Mouse (Mus musculus) embryonic facial prominence, embryonic 12.5 days (tissue): ENCODE results near the gene Rufy1. TPM values are rescaled to one million over a fixed set of nuclear protein-coding genes. Genes with fewer than 3 reads are reported as not detected.
"Not testable (repeated sequence)": the region's sequence is repeated elsewhere in the genome, so short reads cannot be mapped to it uniquely, and the experiment has no call there.

Source experiments
- ATAC-seq: fragments of 200-750 bp; cut with Nextera tagmentation; 2 replicates; pipeline ENCODE4 v1.8.0; 2017; ENCODE audit not compliant: insufficient number of reproducible peaks, insufficient read depth, low FRiP score, low TSS enrichment
- H3K27ac ChIP-seq: fragments of 300-500 bp; sonication (generic); 2 replicates; pipeline ENCODE4 v1.5.1; 2016; ENCODE audit warnings: mild to moderate bottlenecking
- H3K27me3 ChIP-seq: fragments of 300-500 bp; sonication (generic); 2 replicates; pipeline ENCODE4 v1.6.1; 2016; ENCODE audit warnings: mild to moderate bottlenecking, moderate library complexity
- H3K36me3 ChIP-seq: fragments of 300-500 bp; sonication (generic); 2 replicates; pipeline ENCODE4 v1.6.1; 2016; ENCODE audit warnings: mild to moderate bottlenecking
- H3K4me1 ChIP-seq: fragments of 300-500 bp; sonication (generic); 2 replicates; pipeline ENCODE4 v1.6.1; 2016
- H3K4me2 ChIP-seq: fragments of 300-500 bp; sonication (generic); replicated peaks from 2 replicates; pipeline ENCODE4 v1.6.1; 2016; ENCODE audit warnings: mild to moderate bottlenecking, moderate library complexity
- H3K4me3 ChIP-seq: fragments of 300-500 bp; sonication (generic); 2 replicates; pipeline ENCODE4 v1.5.1; 2016; ENCODE audit warnings: mild to moderate bottlenecking
- H3K9ac ChIP-seq: fragments of 300-500 bp; sonication (generic); 2 replicates; pipeline ENCODE4 v1.6.1; 2016; ENCODE audit warnings: mild to moderate bottlenecking, moderate library complexity
- H3K9me3 ChIP-seq: fragments of 300-500 bp; sonication (generic); 2 replicates; pipeline ENCODE4 v1.6.1; 2016; ENCODE audit warnings: mild to moderate bottlenecking, moderate library complexity
- WGBS: fragments of 180-500 bp; shearing (Covaris S2); methylation state at CpG from one replicate; pipeline ENCODE4 v1.1.7; 2016; 5-methylcytosine and 5-hydroxymethylcytosine counted together
- polyA plus RNA-seq: library from polyadenylated mRNA; unstranded; fragments of >200 nt; fragmentation: Nextera tagmentation; extraction: Ambion mirVana; gene quantifications from 2 replicates; pipeline ENCODE4 v1.2.1, GENCODE M21; 2016

The Rufy1 gene
- polyA plus RNA-seq, 1 experiment from 2014 or later, result 27.1 TPM

DNA sequence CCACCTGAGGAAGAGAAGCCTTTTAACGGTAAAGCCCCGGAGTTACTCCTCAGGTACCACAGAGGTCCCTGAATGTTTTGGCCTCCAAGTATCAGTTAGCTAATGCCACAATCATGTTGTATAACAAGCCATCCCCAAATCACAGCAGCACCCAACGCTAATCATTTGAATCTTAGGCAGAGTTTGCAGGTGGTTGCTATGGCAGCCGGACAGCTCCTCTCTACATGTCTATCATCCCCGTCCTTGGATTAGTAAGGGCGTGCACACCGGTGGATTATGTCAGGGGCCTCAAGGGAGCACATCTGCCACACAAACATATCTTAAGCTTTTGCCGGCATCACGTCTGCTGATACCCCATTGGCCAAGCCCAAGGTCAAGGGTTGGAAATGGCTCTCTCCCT, 19.3 kb upstream of the Rufy1 start:
- Histone ChIP-seq H3K4me3 (no peak overlapping the region), H3K9me3 (no peaks in the 10 kb centered on the region), H3K36me3 (no peaks in the 10 kb centered on the region), H3K27ac (no peak overlapping the region), H3K27me3 (no peaks in the 10 kb centered on the region), H3K9ac (no peak overlapping the region), H3K4me2 (no peak overlapping the region), H3K4me1 (0 out of 2 replicates have a peak, but pooled peaks cover 6% of the 10 kb centered on the region)
- 75% methylated on average over 9 of the region's 9 CpGs for WGBS
- ATAC-seq, result no peak

DNA sequence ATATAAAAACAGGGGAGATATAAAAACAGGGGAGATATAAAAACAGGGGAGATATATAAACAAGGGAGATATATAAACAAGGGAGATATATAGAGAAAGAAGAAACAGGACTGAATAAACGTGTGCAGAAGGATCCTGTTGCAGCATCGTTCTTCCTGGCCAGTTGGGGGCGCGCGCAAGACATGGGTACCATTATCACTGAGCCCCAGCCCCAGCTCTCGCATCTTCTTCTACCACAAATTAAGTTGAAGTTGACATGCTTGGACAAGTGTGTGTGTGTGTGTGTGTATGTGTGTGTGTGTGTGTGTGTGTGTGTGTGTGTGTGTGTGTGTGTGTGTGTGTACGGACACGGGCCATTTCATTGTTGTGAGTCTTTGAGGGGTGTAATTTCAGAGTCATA, 17.2 kb upstream of the Rufy1 start:
- not testable (repeated sequence) for H3K4me3 ChIP-seq, H3K4me1 ChIP-seq, H3K9ac ChIP-seq, H3K36me3 ChIP-seq, H3K27me3 ChIP-seq, ATAC-seq, H3K27ac ChIP-seq, H3K4me2 ChIP-seq, H3K9me3 ChIP-seq
- WGBS, result 45% methylated on average over 8 of the region's 8 CpGs

DNA sequence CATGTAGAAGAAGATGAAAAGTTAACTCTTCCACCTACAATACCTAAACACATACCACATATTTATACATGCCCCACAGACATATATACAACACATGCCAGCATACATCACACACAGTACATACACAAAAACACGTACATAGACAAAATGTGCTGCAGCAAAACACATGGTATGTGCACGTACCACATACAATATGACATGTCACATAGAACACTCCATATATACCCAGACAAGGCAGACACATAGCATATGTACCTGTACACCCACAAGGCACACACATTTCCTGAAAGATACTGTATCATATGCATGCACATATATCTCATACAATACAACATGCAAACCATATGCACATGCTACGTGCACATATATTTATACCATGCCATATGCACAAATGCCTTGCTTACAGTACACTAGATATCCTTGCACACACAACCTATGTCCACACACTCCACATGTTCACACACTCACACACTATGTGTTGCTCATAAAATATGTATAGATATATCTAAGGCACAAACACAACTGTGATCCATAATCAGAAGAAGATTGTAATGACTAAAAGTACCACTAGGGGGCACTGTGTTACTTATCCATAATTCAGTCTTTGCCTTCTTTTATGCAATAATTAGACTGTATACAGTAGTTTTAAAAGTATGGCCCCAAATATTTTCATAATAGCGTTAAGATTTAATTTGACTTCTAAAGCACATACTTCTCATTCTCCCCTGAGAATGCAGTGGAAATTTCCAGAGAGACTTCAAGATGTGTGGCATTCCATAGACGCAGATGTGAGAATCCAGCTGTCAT, 12.5 kb upstream of the Rufy1 start:
- Histone ChIP-seq H3K27me3 (0 out of 2 replicates have a peak, but pooled peaks cover 3% of the 10 kb centered on the region), H3K4me3 (no peak overlapping the region), H3K4me2 (no peak overlapping the region), H3K9ac (no peak overlapping the region), H3K9me3 (no peaks in the 10 kb centered on the region), H3K4me1 (no peaks in the 10 kb centered on the region), H3K36me3 (no peaks in the 10 kb centered on the region), H3K27ac (no peak overlapping the region)
- ATAC-seq, result 0 out of 2 replicates have a peak, but pooled peaks have one; percentile 52
- WGBS, result 71% methylated on average over 5 of the region's 5 CpGs

DNA sequence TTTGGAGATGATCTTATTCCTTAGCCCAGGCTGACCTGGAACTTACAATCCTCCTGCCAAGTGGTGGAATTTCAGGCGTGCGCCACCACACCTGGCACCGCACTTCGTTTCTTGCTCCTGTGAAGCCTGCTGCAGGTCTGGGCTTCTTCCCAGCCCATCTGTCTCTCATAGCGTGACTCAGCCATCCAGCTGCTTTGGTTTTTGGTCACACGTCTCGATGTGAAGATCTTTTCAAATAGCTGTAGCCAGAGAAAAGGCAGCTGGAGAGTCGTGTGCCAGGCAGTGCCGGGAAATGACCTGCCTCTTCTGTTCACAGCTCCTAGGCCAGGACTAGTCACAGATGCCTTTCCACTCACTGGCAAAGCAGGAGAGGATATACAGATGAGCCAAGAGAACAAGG, 10.7 kb upstream of the Rufy1 start:
- H3K4me1 ChIP-seq, result no peaks in the 10 kb centered on the region
- H3K4me2 ChIP-seq, result no peak overlapping the region
- H3K27me3 ChIP-seq, result 0 out of 2 replicates have a peak, but pooled peaks cover 3% of the 10 kb centered on the region
- no peaks in the 10 kb centered on the region for H3K9me3 ChIP-seq
- no peak for ATAC-seq
- no peak overlapping the region for H3K9ac ChIP-seq
- no peak overlapping the region for H3K27ac ChIP-seq
- no peaks in the 10 kb centered on the region for H3K36me3 ChIP-seq
- H3K4me3 ChIP-seq, result no peak overlapping the region
- 66% methylated on average over 9 of the region's 9 CpGs for WGBS

DNA sequence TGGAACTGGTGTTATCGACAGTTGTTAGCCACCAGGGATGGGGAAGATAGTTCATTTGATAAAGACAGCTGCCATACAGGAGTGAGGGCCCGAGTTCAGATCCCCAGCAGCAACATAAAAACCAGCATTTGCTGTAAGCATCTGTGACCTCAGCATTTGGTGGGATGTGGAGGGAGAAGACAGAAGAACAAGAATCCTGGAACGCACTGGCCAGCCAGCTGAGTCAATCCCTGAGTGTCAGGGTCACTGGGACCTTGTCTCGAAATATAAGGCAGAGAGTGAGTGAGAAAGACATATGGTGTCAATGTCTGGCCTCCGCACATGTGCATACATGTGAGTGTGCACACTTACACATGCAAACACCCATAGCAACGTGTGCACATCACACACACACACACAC, 9.8 kb upstream of the Rufy1 start:
- Histone ChIP-seq H3K27ac (no peak overlapping the region), H3K9me3 (no peaks in the 10 kb centered on the region), H3K9ac (no peak overlapping the region), H3K4me1 (no peaks in the 10 kb centered on the region), H3K4me3 (no peak overlapping the region), H3K4me2 (no peak overlapping the region), H3K36me3 (no peaks in the 10 kb centered on the region), H3K27me3 (0 out of 2 replicates have a peak, but pooled peaks cover 3% of the 10 kb centered on the region)
- 72% methylated on average over 6 of the region's 6 CpGs for WGBS
- ATAC-seq, result no peak

DNA sequence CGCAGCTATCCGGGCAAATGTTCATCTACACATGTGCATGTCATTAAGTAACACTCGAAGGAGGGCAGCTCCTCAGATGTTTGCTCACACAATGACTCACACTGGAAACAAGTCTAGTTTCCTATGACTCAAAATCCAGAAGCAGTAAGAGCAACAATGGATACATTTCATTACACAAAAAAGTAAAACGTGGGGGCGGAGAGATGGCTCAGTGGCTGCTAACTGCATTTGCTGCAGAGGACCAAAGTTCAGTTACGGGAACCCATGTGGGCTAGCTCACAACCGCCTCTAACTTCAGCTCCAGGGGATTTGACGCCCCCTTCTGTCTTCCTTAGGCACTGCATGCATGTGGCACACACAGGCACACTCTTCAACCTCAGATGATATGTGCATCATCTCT, 8.9 kb upstream of the Rufy1 start:
- no peak overlapping the region for H3K4me2 ChIP-seq
- H3K9me3 ChIP-seq, result no peaks in the 10 kb centered on the region
- no peaks in the 10 kb centered on the region for H3K4me1 ChIP-seq
- H3K36me3 ChIP-seq, result no peaks in the 10 kb centered on the region
- 53% methylated on average over 8 of the region's 8 CpGs for WGBS
- H3K27me3 ChIP-seq, result 0 out of 2 replicates have a peak, but pooled peaks cover 3% of the 10 kb centered on the region
- ATAC-seq, result no peak
- H3K4me3 ChIP-seq, result no peak overlapping the region
- no peak overlapping the region for H3K9ac ChIP-seq
- H3K27ac ChIP-seq, result no peak overlapping the region

DNA sequence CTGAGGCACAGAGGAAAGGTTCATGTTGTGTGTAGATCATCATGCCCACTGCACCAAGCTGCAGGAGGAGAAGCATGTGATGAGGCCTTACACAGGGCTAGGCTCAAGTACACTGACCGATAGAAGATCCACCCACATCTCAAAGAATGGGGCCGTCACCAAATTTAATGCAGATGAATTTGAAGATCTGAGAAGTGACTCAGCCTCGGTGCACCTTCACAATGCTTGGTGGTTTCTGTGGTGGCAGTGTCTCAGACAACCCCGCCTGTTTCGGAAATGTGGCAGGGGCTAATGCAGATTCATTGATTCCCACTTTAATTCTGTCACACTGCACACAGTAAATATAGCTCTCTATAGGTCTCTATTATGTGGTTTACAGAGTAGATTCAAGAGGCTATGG, 2.0 kb upstream of the Rufy1 start:
- no peak overlapping the region for H3K4me3 ChIP-seq
- no peak for ATAC-seq
- no peaks in the 10 kb centered on the region for H3K27me3 ChIP-seq
- H3K9ac ChIP-seq, result no peak overlapping the region
- H3K36me3 ChIP-seq, result no peaks in the 10 kb centered on the region
- peaks cover 6% of the 10 kb centered on the region for H3K4me1 ChIP-seq
- 90% methylated on average over 5 of the region's 5 CpGs for WGBS
- no peaks in the 10 kb centered on the region for H3K9me3 ChIP-seq
- no peak overlapping the region for H3K4me2 ChIP-seq
- H3K27ac ChIP-seq, result no peak overlapping the region

DNA sequence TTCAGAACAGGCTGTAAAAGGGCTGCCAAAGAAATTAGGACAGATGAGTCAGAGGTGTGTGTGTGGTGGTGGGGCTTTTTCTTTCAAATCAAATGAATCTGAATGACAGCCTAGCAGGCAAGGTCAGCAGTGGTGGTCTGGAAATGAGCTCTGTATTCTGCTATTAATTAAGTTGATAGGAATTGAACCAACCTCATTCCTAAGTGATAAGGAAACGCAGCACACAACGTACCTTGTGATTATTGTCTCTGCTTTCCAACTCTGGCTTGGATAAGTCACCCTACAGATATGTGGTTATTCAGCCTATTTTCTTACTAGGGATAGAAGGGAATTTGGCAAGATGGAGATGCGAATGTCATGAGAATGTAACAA, 1.1 kb upstream of the Rufy1 start:
- Histone ChIP-seq H3K4me1 (peaks cover 6% of the 10 kb centered on the region), H3K4me2 (no peak overlapping the region), H3K9me3 (no peaks in the 10 kb centered on the region), H3K27me3 (no peaks in the 10 kb centered on the region), H3K36me3 (no peaks in the 10 kb centered on the region), H3K4me3 (no peak overlapping the region), H3K9ac (no peak overlapping the region), H3K27ac (no peak overlapping the region)
- ATAC-seq, result no peak
- WGBS, result 85% methylated on average over 3 of the region's 3 CpGs

DNA sequence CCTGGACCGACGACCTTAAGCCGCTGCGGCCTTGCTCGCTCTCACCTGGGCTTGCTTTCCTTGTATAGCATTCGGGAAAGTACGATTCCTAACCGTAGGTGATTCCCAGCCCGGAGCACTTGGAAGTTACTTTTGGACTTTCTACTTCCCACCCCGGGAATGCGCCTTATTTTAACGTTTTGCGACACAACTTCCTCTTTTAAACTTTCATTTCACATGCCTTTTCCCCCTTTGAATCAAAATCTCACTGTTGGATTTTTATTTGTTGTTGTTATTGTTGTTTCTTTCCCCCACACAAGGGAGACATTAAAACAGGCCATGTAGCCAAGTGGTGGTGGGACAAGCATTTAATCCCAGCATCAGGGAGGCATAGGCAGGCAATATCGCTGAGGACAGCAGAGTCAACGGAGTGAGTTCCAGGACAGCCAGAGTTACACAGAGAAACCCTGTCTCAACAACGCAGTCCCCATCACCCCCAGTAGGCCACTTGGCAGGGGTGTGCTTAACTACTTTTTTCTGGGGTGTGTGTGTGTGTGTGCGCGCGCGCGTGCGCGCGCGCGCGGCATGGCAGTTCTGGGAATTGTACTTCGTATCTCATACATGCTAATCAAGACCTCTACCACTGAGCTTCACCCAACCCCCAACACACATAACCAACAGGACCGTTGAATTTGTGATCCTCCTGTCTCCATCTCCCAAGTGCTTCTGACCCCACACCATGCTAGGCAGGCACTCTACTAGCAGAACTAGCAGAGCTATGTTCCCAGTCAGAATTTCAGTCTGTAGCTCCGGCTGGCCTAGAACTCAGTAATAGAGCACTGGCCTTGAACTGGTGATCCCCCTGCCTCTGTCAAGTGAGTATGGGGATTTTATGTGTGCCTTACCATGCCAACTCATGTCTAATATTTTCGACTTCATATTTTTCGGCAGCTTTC, 476 bp upstream of the Rufy1 start:
- Histone ChIP-seq H3K4me1 (peaks cover 6% of the 10 kb centered on the region), H3K27ac (peak overlapping the region; percentile 93), H3K27me3 (no peaks in the 10 kb centered on the region), H3K4me3 (peak overlapping the region; percentile 70), H3K9ac (peak overlapping the region; percentile 74), H3K9me3 (no peaks in the 10 kb centered on the region), H3K4me2 (peak overlapping the region; percentile 68), H3K36me3 (no peaks in the 10 kb centered on the region)
- 31% methylated on average over 32 of the region's 32 CpGs for WGBS
- 0 out of 2 replicates have a peak, but pooled peaks have one; percentile 14 for ATAC-seq

DNA sequence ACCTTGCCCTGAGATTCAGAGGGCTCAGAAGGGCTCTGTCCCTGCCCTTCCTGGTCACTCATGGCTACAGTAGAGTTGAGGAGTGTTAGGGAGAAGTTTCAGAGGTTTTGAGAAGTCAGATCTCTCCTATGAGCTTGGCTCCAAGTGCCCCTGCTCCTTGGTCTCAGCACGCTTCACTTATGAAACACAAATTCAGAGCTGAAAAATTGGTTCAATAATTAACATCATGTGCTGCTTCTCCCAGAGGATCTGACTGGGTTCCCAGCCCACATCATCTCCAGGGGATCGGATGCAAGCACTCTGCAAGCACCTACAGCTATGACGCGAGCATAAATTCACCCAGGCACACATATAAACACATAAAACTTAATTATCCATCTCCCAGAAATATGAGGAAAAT, 4.9 kb downstream of the Rufy1 start:
- Histone ChIP-seq H3K4me1 (peaks cover 5% of the 10 kb centered on the region), H3K27me3 (no peaks in the 10 kb centered on the region), H3K9me3 (no peaks in the 10 kb centered on the region), H3K9ac (no peak overlapping the region), H3K4me3 (no peak overlapping the region), H3K4me2 (no peak overlapping the region), H3K36me3 (no peaks in the 10 kb centered on the region), H3K27ac (no peak overlapping the region)
- ATAC-seq, result no peak
- WGBS, result 86% methylated on average over 4 of the region's 4 CpGs

DNA sequence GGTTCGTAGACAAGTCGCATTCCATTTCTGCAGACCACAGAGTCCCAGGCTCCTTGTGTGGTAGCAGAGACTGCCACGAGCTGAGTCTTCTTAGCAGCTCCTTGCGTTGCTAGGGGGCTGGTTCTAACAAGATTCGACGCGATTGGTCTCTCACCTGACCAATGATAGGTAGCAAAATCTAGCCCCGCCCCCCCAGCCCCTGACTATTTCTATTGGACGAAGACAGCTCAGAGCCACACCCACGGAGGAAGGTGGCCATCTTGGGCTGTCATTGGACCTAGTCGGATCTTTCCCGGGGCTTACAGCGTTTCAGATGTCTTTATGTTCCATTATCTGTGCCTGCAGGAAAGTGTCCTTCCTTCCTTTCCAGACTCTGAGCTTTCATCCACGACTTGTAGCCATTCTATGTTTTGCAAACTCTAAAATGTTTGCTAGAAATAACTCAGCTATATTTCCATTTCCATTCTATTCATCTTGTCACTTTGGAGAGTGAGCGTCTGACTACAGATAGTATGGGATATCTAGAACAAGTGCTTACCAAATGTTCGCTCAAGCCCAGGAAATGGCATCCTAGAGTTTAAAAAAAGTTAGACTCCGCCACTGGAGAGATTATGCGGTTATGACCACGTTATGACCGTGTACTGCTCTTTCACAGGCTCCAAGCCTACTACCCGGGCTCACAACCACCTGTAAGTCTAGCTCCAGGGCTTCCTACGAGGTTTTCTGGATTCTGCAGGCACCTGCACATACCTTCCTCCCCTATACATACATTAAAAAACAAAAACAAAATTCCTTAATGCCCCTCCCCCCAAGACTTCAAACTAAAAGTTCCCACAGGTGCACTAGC, 8.8 kb downstream of the Rufy1 start:
- H3K4me1 ChIP-seq, result peaks cover 5% of the 10 kb centered on the region; the same call in 1 of the 2 replicates
- H3K4me3 ChIP-seq, result peak overlapping the region; percentile 37
- H3K27me3 ChIP-seq, result no peaks in the 10 kb centered on the region
- peak overlapping the region; percentile 31 for H3K9ac ChIP-seq
- WGBS, result 24% methylated on average over 22 of the region's 22 CpGs
- peak; percentile 96 for ATAC-seq
- peak overlapping the region; percentile 7; the same call in 1 of the 2 replicates for H3K27ac ChIP-seq
- no peaks in the 10 kb centered on the region for H3K9me3 ChIP-seq
- H3K36me3 ChIP-seq, result peaks cover 14% of the 10 kb centered on the region
- H3K4me2 ChIP-seq, result peak overlapping the region; percentile 63
